Mouse (Mus musculus): ENCODE measurements around the gene Gfod1. TPM values are rescaled to one million over a fixed set of nuclear protein-coding genes. Genes with fewer than 3 reads are reported as not detected.
A peak's percentile ranks its signal among the peaks of the same experiment; 100 is the strongest.

Gfod1 gene
- polyA plus RNA-seq, 2 experiments from 2014 or later = 2.5 to 4.0 TPM

DNA sequence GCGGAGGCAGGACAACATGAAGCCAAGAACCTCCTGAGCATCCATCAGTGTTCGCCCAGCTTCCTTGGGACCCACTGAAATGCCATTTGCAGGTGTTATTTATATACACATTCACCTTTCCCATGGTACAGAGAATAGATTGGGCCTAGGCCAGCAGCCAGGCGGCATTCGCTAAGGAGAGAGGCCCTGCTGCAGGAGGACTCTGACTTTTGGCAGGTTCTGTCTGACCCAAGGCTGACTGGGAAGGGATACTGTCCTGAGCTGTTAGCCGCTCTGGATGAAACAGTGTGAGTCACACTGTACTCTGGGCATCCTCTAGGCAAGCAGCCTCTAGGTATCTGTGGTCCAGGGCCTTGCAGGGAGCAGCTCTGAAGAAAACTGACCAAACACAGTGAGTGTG lies 6.4 kb downstream of the Gfod1 start:
- no peak for ATAC-seq

DNA sequence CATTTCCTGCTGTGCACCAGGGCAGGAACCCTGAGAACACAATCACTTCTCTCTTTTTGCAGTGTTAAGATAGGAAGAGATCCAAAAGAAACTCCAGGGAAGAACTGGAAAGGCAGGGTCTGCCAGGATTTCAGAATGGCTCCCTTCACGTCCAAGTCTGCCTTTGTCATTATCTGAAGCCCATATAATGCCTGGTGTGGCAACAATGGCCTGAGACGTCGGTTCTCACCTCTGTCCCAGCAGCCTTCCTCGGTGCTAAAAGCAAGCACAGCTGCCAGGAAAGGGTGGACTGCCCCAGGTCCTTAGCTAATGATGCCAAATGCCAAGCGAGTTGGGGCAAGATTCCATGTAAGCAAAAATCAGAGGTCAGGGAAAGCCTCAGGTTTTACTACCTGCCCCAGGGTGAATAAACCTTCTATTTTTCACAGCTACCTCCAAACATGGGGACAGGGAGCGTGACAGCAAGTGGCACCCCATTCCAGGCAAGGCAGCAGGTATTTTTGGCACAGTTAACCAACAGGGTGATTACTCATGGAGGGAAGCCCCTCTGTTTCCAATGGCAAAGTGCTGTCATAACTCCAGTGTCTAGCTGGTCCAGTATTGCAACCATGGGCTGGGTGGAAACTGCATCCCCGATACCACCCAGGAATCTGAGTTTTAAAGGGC lies 7.7 kb downstream of the Gfod1 start:
- ATAC-seq = no peak

DNA sequence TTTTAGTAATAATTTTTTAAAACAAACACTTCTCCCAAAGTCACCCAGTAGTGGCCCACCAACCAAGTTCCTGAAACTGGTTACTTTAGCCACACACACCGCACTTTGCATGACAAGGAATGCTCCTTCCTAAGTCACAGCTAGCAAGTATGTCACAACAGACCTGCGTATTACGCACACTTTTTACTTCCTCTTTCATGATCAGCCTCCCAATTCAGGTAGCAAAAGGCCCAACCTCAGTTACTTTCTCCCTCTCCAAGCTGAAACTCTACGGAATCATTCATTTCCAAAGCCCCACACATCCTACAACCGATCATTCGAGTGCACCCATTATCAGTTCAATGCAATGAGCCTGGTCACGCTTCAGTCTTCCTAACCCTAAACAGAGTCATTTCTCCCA lies 8.3 kb downstream of the Gfod1 start:
- ATAC-seq = no peak

DNA sequence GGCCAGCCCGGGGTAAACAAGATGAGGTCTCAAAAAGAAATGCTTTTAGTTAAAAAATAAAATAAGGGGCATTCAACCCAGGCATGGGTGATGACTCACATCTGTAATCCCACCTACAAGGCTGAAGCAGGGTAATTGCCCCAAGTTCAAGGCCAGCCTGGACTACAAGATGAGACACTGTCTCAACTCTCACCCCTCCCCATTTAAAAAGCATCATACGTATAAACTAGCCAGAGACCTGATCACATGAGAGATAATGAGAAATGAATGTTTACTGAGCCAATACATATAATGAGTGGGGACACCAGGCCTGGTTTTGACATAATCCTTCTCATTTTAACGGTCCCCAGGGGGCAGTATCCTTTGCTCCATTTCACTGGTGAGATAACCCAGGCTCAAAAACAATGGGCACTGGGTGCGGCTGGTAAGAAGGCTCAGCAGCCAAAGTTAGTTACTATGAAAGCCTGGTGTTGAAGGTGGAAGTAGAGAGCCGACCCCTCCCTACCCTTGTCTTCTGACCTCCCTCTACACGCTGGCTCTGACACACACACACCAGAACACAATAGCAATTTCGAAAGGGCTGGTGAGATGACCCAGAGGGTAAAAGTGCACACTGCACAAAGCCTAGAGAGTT lies 8.9 kb downstream of the Gfod1 start:
- no peak for ATAC-seq

DNA sequence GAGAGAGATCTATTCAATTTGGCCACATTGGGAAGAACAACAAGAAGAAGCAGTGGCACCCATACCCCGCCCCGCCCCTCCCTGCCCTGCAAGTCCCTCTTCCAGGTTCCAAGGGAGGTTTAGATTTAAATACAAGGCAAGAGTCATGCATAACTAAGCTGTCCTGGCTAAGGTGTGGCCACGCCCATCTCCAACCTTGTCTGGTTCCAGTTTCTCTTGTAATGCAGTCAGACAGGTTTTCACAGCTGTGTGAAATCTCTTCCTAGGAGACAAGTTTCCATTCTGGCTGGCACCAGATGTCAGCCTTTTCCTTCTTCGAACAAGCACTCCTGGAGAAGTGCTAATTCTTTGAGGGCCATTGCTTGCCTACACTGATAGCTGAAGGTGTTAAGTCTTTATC lies 11.1 kb downstream of the Gfod1 start:
- no peak for ATAC-seq

DNA sequence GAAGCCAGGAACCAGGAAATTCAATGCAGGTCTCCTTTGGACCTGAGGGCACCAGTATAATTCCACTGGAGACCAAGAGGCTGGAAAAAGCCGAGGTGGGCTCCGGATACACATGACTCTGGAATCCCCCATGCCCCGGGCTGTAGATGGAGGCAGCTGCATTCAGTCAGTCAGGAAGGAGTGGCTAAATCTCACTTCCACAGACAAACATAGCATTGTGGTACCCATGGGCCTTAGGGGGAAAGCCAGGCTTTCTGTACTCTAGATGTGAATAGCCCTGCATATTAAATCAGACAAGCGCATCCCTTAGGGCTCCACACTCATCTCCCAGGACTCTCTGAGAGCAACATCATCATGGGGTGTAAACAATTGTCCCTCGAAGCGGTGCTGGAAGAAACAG lies 14.9 kb downstream of the Gfod1 start:
- no peak for ATAC-seq

DNA sequence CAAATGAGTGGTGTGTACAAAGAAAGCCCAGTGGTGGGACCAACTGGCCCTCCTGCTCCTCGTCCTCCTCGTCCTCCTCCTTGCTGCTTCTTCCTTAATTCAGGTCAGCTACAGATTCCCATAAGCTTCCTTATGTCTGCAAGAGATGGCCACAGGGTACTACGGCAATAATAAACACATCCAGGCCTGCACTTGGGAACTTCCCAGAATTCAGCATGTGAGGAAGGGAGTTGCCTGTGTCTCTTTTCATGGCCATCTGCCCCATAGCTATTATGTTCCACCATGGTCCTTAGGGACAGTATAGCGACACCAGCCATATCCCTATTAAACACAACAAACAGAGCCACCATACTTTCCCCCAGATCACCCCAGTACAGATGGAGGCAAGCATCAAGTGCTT lies 15.5 kb downstream of the Gfod1 start:
- ATAC-seq = no peak

DNA sequence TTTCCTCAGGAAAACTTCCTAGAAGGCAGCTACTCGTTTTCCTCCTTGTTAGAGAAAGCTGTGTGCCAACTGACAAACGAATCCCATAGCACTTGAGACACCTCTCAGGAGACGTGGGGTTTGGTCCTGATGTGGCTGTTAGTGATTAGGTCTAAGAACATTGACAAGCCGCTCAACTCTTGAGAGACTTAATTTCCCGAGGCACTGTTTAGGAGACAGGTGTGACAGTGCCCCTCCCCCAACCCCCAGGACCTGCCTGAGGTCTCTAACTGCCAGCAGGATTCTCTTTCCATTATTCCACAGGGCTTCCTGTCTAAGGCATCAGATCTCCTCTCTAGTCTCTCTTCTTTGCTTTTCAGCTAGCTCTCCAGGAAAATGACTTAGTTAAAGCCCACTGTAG lies 15.9 kb downstream of the Gfod1 start:
- ATAC-seq = no peak

DNA sequence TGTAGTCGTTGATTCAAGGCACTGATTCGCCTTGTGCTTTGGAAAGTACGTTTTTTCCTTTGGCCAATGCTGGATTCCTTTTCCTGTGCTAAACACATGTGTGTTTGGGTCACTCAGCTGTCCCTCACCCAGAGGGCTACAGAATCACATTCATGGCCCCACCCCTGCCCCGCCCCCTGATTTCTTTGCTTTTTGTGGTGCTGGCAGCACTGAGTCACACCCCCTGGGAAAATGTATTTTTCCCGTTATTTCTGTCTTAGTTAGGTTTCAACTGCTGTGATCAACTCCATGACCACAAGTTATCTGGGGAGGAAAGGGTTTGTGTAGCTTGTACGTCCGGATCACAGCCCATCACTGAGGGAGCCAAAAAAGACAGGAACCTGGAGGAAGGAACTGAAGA lies 17.1 kb downstream of the Gfod1 start:
- ATAC-seq = no peak

DNA sequence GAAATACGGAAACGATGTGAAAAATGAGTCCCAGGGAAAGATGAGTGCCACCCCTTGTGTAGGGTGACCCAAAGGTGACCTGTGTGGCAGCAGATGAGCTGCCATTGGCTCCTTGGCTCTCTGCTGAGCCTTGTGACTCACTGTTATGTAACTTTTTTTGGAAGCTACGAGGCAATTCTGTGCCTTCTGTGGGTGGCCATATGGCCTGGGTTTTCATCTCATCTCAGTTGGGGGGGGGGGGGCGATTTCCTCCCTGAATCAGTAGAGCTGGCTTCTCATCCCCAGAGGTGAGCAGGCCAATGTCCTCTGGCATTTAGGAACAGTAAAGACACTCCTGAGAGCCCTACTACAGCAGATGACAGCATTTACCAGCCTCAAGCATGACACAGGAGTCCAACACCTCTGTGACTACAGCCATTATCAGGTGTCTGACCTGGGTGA lies 19.2 kb downstream of the Gfod1 start:
- ATAC-seq = no peak

DNA sequence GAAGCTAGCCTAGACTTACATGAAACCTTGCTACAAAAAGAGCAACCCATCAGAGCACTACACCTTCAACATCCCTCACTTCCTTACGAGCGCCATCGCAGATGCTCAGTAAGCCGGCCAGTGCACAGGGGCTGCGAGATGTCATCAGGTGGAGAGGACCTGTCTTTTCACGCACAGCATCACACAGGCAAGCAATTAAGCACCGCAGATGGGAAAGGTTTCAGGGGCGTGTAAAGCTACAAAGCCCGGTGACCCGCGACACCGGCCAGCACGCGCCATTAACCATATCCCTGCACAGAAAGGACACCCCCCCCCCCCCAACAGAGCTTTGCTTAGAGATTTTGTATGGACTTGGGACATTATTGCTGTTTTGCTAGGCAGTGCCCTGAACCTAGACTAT lies 30.1 kb downstream of the Gfod1 start:
- ATAC-seq = no peak

DNA sequence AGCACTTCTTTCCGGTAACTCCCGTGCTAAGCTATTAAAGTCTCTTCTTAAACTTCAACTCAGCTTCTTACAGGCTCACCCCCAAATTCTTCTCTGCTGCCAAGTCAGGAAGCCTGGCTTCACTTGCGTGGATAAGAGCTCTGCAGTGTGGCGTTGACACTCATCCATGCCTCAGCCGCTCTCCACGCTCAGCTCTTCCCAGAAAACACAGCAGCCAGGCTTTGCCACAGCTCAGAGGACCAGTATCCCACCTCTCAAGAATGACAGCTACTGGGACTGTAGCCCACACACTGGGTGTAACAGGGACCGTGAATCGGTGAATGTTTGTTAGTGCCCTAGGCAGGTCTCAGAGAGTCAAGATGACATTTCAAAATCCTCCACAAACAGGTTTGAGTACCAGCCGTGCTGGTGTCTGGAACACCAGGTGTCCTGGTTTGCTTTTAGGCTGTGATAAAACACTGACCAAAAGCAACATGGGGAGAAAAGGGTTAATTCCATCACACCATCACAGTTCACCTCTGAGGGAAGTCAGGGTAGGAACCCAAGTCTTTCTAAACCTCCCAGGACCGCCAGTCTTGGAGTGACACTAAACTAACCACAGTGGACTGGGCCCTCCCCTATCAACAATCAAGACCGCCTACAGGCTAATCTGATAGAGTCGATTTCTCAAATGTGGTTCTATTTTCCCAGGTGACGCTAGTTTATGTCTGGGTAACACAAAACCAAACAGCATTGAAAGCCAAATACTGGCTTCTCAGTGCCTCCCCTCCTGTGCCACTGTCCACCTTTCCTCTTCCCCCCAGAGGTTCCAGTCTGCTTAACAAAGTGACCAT lies 31.5 kb downstream of the Gfod1 start:
- ATAC-seq = no peak

DNA sequence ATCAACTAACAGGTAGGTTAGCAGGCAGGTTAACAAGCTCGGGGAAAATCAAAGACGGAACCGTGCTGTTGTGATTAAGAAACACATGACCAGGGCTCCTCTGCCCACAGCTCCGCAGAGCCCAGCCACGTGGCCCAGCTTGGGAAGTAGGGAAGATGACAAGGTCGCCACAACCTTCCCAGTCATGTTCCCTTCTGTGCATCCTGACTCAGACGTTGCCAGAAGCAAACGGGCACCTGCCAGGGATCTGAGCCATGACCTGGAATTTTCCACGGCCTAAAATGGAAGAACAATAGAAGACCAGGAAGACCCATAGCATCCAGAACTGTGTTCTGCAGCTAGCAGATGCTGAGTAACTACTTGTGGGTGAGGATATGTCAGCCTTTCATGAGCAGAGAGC lies 32.5 kb downstream of the Gfod1 start:
- no peak for ATAC-seq

DNA sequence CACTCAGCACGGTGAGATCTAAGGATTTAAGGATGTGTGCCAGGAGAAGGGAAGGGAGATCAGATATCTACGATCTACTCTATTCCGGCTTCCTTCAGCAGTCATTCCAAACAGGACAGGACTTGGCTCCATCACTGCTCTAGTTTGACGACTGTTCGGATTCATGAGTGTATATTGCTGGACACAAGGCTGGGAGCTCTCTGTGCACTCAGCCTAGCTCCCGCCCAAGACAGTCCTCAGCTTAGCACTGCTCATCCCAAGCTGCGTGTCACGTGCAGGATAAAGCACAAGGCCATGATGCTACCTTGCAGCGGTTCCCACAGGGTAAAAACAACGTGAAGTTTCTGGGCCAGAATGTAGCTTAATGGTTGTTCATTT lies 33.8 kb downstream of the Gfod1 start:
- no peak for ATAC-seq

DNA sequence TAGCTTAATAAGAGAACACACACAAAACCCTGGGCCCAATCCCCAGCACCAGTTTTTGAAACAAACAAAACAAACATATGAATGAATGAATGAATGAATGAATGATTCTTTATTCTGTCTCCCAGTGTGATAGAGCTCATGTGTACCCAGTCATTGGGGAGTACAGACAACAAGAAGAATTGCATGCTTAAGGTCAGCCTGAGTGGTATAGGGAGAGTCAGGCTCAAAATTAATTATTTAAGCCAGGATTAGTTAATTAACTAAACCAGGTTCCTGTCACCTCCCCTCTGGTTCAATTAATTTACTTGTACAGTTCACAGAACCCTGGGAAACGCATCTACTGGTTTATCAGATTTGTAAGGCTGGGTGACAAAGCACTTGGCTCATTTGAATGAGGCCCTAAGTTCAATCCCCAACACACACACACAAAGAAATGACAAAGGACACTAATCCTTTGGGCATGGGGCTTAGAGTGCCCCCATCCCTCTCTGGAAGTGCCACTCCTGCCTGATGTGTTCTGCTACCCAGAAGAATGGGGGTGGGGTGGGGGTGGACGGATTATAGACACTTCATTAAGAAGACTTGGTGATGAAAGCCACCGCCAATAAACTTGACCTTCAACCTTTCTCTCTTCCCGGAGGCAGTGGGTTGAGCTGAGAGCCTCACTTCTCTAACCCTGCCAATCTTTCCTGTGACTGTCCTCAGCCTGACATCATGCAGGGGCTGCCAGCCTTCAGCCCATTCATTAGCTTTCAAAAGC lies 34.3 kb downstream of the Gfod1 start:
- no peak for ATAC-seq

DNA sequence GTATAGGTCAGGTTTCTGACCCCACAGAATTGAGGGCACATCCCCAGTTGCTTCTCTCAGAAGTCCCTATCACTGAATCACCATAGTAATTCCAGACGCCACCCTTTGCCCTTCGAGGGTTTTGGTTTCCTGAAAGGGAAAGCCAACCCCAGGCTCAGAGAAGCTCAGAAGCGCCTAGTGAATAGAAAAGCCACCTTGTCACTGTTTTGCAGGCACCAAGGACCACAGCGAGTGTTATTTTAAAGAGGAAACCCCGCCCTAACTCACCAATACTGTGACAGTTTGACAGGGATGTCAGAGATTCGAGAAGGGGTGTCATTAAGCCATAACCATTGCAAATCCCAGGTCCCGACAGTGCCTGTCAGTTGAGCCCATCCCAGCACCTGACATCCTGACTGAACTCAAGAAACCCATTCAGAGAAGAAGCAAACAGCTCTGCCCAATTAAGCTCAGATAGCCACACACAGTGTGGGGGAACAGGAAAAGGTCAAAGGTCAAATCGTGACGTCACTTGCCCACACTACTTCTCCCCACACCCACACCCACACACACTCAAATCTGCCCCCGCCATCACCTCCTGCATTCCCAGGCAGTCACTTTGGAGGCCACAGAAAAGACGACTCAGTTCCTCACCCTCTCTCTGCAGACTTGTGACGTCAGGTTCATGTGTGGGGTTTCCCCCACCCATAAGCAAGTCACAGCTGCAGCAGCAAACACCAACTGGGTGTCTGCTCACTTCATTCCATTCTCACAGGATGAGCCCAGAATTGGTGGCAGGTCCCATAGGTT lies 35.2 kb downstream of the Gfod1 start:
- ATAC-seq = peak; percentile 90

DNA sequence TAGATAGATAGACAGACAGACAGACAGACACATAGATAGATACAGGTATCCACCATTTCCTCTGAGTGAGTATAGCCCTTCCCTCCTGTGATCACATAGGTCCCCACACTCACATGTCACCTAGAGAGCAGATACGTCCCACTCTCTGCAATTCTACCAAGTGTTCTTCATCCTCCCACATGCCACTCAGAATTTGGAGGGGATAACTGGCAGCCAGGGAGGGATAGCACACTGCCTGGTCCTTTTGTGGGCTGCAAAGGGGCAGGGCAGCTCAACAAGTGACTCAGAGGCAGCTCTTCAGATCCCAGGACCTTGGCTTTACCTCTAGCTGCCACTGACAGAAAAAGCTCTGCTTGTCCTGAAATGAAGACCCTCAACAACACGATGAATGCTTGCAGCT lies 36.1 kb downstream of the Gfod1 start:
- no peak for ATAC-seq

DNA sequence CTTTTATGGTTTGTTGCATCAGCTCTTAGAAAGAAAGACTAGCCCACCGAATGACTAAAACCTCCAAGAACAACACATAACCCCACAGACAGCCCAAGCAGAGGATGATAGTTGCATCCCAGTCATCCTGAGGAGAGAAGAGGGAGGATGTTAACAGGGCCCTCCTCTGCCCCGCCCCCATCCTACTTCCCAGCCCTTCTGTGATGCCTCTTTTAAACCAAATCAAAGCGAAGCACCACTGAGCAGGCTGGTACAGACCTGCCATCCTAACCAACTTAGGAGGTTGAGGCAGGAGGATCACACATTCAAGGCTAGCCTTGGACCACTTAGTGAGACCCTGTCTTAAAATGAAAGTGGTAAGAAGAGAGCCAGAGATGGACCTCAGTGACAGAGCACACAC lies 36.8 kb downstream of the Gfod1 start:
- ATAC-seq = no peak

DNA sequence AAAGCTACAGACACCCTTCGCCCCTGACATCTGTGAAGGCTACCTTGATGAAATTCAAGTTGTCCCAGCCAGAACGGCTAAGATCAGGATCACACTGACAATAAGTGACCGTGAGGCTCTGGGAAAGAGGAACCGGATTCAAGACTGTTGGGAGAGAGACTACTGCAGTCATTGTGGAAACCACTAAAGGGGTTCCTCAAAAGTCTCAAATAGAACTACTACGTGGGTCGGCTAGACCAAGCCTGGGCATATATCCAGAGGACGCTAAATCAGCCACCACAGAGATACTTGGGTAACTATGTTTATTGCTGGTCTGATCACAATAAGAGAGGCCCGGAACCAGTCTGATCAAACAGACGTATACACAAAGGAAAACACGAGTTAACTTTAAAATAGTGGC lies 37.6 kb downstream of the Gfod1 start:
- ATAC-seq = no peak

DNA sequence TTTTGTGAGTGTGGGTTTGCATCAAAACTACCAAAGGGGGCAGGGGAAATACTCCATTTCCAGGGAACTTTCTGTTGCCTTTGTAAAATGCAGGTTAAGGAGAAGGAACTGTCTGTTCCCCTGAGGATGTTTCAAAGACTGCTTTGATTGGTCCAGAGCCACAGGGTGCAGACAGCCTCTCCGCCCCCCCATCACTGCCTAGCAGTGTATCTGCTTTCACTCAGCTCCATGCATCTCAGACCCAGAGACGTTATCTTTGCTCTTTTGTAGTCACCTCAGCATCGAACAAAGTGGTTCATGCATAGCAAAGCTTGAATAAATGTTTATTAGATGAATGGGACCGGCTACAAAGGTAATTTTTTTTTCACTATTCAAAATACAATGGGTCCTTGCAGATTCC lies 38.9 kb downstream of the Gfod1 start:
- ATAC-seq = no peak

DNA sequence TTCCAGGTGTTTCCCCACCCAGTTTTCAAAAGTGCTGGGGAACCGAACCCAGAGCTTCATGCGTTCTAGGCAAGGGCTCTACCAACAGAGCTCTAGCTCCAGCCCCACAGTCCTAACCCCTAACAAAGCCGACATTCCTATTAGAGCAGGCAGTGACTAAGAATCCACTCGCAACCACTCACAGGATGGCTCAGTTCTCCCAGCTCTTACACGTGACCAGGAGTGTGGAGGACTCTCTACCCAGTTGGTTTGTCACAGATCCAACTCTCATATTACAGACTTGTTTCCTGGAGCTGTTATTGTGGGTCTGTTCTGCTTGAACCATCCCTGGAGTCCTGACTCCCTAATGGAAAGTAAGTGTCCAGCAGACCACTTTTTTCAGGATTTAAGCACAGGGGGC lies 40.3 kb downstream of the Gfod1 start:
- no peak for ATAC-seq

DNA sequence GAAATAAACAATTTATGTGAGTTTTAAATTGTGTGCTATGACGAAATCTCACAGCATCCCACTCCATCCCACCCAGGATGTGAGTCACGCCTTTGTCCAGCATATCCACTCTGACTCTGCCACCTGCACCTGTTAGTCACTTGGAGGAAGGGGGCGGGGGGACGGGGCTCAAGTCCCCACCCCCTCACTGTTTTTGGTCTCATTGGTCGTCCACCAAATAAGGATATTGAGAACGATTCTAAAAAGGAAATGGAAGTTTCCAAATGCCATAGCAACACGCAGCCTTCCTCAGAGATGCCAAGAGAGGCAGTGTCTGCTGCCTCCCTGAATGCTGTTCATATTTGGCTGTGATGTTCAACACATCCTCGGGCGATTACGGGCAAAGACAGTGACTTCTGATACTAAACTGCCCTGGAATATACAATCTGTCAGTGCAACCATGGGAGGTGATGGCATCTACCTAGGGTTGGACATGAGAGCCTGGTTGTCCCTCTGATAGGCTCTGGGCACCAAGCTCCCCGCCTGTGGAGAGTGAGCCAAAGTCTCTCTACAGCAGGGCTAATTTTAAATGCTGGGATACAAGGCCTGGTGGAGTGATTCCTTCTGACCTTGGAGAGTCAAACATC lies 41.7 kb downstream of the Gfod1 start:
- peak; percentile 38 for ATAC-seq

Measured in activated CD4-positive, CD25-positive, alpha-beta regulatory T cell, adult 4 months (primary cell).